Mouse (Mus musculus): Measurements from ENCODE around the gene Rbfox1.

- TF ChIP-seq EP300 (IDR thresholded peaks at IDR 0.05; ENCODE audit: low read depth in 1 of 2, low read length in 2 of 2) = no peak
- no peak for TF ChIP-seq NELFE (IDR thresholded peaks at IDR 0.05; ENCODE audit: low read depth, low read length)
- no peak for TF ChIP-seq ZNF384 (IDR thresholded peaks at IDR 0.05; ENCODE audit: low read depth, low read length)
- TF ChIP-seq CTCF (IDR thresholded peaks at IDR 0.05 in 2 of 3, conservative IDR thresholded peaks at IDR 0.05 in 1 of 3; ENCODE audit: control insufficient read depth in 1 of 3, insufficient read depth in 1 of 3, low read depth in 2 of 3, low read length in 3 of 3, poor library complexity in 1 of 3, severe bottlenecking in 1 of 3) = no peak
- TF ChIP-seq POLR2A (IDR thresholded peaks at IDR 0.05; ENCODE audit: control insufficient read depth in 1 of 2, insufficient read depth in 1 of 2, low read depth in 1 of 2, low read length in 2 of 2, poor library complexity in 1 of 2) = no peak
- no peak for TF ChIP-seq E2F4 (IDR thresholded peaks at IDR 0.05; ENCODE audit: borderline replicate concordance, low read depth, low read length)
- no peak for TF ChIP-seq USF2 (IDR thresholded peaks at IDR 0.05; ENCODE audit: borderline replicate concordance in 1 of 2, insufficient read depth in 1 of 2, low read depth in 1 of 2, low read length in 2 of 2)
- TF ChIP-seq ELF1 (IDR thresholded peaks at IDR 0.05; ENCODE audit: low read depth, low read length) = no peak
- no peak for TF ChIP-seq MAX (IDR thresholded peaks at IDR 0.05; ENCODE audit: low read length)
These were observed 1397.1 kb downstream of the Rbfox1 start for GRCm38 (mm10) chr16:7282257-7282656.
